Mouse (Mus musculus) kidney, postnatal 14 days (tissue): ENCODE results near the gene Ckm.

Experiments
- DNase-seq: peaks from one replicate; pipeline ENCODE4 v3.0.0; 2022; ENCODE audit warnings: mixed read lengths

Ckm gene

GRCm38 (mm10) chr7:19404476-19404875 lies at the start of gene Ckm:
Gene Ckm, plus strand, starts transcription at chr7:19404776.
- DNase-seq: no peak

DNA sequence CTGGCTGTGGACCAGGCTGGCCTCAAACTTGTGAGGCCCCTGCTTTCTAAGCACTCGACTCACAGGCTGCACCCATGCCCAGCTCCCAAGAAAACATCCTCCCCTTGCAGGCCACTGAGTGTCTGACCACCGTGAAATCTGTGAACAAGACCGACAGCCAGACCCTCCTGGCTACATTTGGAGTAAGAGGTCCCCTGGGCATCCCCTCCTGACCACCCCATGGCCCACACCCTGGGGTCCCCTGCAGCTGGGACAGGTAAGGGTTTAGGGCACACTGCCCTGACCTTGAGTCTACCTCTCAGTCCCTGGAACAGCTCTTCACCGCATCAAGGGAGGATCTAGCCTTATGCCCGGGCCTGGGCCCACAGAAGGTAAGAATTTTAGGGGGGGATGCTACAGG lies 49.6 kb upstream of the Ckm start:
- DNase-seq: no peak

DNA sequence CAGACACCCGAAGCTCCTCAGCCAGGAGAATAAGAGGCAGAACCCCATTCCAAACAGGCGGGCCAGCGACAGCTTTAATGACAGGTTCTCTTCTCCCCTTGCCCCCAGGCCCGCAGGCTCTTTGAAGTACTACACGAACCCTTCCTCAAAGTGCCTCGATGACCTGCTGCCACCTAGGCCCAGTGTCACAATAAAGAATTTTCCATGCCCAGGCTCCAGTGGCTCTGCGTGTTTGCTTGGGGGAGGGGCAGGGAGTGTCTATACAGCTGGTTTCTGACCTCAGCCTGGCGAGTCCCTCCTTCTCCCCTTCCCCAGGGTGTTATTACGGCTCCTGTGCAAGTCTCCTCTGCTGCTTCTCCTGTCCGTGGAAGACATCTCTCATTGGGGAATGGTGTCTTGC lies 48.3 kb upstream of the Ckm start:
- no peak for DNase-seq

DNA sequence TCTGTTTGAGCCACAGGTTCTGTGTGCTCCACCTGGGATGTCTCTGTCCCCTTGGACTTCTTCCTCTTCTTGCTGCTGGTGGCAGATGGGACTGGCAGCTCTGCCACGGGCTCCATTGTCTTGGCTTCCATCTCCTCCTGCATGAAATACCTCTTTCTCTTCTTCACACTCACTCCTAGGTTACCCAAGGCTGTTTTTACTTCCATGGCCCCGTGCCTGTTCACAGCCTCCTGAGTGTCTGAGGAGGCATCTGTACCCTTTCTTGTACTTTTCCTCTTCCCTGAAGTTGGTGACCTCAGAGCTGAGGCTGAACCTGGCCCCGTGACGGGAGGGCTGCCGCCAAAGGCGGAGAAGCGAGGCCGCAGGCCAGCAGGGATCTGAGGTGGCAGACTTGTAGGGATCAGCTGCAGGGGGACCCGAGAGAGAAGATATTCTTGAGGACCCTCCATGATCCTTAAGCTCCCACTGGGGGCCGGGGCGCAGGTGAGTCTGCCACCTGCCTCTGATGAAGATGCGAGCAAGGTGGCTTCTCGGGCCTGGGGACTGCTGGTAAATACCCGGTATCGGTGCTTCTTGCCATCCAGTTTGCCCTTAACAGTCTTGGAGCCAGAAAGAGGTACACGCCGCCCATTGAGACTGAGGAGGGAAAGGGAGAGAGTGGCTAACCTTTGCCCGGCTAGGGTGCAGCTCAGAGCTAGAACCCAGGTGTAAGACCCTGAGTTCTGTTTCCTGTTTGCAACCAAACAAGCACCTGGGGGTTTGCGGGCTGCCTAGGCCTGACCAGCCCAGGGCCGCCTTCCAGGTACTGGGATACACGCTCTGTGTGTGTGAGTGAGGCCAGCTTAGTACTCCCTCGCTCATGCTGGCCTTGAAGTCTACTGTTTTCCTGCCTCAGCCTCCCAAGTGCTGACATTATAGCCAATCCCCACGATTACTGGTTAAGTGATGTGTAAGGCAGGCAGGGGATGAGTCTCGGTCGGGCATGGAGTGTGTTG lies 46.9 kb upstream of the Ckm start:
- no peak for DNase-seq

GRCm38 (mm10) chr7:19358634-19359033 lies 45.9 kb upstream of the Ckm start:
- DNase-seq: no peak

DNA sequence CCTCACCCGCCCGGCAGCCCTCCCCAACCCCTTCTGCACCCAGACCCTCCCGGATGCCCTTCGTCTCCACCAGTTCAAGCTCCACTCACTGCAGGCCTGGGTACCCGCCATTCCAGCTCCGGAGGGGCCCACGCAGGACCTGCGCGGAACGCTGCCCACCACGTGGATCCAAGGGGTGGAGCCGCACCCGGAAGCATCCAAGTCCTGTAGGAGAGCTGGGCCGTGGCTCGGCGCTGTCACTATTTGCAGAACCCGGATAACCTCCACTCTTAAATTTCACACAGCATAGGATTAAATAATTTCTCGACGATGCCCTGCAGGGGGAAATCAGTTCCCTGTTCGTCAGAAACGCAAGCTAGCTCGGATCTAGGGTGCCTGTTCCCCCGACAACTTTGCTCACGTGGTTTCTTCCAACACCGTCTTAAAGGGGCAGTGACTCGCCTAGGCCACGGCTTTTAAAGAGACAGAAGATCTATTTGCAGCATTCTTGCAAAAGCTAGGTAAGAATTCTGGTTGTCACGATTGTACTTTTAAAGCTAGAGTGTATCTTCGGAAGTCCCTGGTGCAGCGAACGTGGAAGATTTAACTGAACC lies 45.2 kb upstream of the Ckm start, which contains the start of the genes Cd3eap and Ppp1r13l:
Cd3eap (minus strand) TSS at position 185 of the 593 bp plus-strand sequence.
Ppp1r13l (plus strand) TSS at position 451 of the 593 bp plus-strand sequence.
- peak; percentile 90 for DNase-seq

- peak; percentile 82 for DNase-seq
Observed at GRCm38 (mm10) chr7:19359892-19360641, 44.5 kb upstream of the Ckm start.

DNA sequence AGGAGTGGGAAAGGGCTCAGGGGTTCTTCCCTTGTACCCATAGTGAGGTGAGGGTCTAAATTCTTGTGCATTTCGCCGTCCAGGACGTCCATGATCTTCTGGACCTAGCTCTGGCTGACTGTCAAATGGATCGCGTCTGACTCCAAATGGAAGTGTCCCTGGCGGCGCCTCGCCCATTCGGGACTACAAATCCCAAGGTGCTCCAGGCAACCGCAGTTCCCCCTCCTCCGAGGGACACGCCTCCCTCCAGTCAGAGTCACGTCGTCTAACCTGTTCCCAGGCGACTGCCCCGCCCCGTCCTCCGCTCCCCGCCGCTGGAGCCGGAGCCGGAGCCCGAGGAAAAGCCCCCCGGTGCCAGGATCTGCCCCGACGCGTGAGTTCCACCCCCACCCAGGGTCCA lies 43.6 kb upstream of the Ckm start:
- peak; percentile 95 for DNase-seq

DNA sequence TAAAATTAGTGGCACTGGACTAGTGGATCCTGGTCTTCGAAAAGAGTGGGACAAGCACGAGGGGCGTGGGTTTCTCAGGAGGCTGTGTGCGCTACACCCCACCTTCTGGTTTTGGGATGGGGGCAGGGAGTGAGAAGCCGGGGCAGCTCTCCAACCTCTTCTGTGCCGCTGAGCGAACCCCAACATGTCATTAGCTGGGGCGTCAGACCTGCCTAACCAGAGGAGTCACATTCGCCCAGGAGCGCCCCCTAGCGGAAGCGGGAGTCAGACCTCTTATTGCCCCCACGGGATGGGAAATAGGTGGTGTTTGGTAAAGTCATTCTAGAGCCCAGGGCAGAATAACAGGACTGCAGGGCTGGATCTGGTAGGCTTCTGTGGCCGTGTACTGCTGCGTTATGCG lies 42.9 kb upstream of the Ckm start:
- peak; percentile 74 for DNase-seq

GRCm38 (mm10) chr7:19362276-19362675 lies 42.3 kb upstream of the Ckm start:
- no peak for DNase-seq

DNA sequence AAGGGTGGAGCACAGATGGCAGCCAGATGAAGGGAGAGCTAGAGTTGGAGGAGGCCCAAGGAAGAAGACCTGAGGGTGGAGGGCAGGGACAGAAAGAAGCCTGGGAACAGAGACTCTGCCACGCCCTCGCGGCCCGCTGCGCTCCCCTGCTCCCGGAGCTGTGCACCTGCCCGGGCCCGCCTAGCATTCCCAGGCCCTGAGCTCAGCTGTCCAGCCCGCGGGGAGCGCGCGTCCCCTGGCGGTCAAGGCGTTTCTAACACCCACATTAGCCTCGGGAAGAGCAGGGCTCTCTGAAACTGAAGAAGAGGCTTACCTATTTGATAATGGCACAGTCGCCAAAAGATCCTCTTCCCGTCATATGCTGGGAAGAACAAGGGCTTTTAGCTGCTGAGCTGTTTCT lies 40.7 kb upstream of the Ckm start:
- DNase-seq: peak; percentile 85

- no peak for DNase-seq
Observed at GRCm38 (mm10) chr7:19365376-19365775, 39.2 kb upstream of the Ckm start.

DNA sequence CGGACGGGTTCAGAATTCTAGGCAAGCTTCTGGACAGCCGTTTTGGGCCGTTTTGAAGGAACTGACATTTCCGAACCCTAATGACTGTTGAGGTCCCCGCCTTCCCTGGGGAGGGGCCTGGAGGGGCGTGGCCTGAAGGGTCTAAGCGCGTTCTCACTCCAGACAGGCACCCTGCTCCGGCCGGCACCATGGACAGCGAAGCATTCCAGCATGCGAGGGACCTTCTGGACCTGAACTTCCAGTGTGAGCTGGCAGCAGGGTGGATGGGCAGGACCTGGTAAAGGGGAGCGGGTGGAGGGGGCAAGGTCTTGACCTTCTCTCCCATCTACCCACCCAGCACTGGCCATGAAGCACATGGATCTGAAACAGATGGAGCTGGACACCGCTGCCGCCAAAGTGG lies 36.2 kb upstream of the Ckm start:
- DNase-seq: peak; percentile 78

DNA sequence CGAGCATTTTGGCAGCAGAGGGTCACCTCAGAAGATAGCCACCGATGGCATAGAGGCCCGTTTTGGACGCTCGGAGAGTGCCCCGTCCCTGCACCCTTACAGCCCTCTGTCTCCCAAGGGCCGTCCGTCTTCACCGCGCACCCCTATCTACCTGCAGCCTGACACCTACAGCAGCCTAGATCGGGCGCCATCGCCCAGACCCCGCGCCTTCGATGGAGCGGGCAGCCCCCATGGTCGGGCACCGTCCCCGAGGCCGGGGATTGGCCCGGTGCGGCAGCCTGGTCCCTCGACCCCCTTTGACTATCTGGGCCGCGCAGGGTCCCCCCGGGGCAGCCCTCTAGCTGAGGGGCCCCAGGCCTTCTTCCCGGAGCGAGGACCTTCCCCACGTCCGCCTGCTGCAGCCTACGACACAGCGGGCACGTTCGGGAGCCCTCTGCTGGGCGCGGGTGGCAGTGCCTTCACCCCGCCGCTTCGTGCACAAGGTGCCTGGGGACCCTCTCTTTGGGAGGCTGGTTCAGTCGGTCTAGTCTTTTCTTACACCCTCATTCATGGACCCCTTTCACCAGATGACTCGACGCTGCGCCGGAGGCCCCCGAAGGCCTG lies 34.7 kb upstream of the Ckm start:
- DNase-seq: peak; percentile 70

DNA sequence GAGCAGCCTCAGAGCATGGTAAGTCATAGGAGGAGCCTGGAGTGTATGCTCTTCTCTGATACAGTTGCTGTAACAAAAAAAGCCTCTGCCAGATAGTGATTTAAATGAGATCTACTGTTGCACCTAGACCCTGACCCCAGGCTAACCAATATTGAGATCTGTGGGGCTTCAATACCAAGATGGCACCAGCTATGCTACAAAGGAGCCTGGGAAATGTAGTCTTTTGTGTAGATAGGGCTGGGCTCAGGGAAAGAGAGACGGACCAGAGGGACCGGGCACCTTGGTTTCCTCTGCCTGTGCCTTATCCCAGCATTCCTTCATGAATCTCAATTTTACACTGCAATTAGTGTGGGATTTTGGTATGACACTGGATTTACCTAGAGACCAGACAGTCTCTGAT lies 31.2 kb upstream of the Ckm start:
- DNase-seq: no peak

GRCm38 (mm10) chr7:19375368-19375767 lies 29.2 kb upstream of the Ckm start:
- no peak for DNase-seq

GRCm38 (mm10) chr7:19376019-19376418 lies 28.6 kb upstream of the Ckm start:
- DNase-seq: no peak

GRCm38 (mm10) chr7:19378049-19378448 lies 26.5 kb upstream of the Ckm start:
- DNase-seq: no peak

GRCm38 (mm10) chr7:19381377-19382165 lies 23.0 kb upstream of the Ckm start, which contains the start of gene Ercc2:
Gene Ercc2, plus strand, starts transcription at chr7:19382010.
- DNase-seq: peak; percentile 99

- DNase-seq: no peak
Observed at GRCm38 (mm10) chr7:19382166-19382541, 22.4 kb upstream of the Ckm start.

GRCm38 (mm10) chr7:19383708-19384107 lies 20.9 kb upstream of the Ckm start:
- no peak for DNase-seq
